In the genomic region with DNA sequence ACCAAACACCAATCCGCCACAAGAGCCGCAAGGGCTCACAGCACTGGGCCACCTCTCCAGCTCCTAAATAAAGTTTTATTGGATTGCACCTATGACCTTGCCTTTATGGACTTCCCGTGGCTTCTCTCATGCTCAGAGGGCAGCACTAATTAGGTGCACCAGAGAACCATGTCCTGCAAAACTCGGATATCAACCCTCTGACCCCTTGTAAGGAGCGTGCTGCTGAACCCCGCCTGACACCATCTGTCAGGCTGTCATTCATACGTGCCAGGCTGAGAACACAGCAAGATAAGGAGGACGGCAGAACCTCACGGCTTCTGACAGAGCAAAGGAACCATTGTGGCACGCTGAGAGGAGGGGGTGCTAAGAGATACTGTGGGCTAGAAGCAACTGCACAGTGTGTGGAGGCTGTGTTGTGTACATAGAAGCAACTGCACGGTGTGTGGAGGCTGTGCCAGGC, we compare ENCODE assay signal across 19 mouse cellular contexts. TPM values are rescaled to one million over a fixed set of nuclear protein-coding genes. Genes with fewer than 3 reads are reported as not detected.
DNase-seq lines count a peak whose midpoint lies in the region; ATAC-seq and TF ChIP-seq lines count a peak whose summit lies in the region.
"Had no signal": no experiment of that assay in that cellular context is flagged by ENCODE, and none has a peak within 500 bp of the region (broad histone marks: within the 10 kb centered on the region; RNA-seq: fewer than 3 reads in every experiment).

No protein-coding gene starts in this region.

- ATAC-seq in heart, embryonic 11.5 days (replicated peaks; ENCODE audit: insufficient number of reproducible peaks, low FRiP score, low TSS enrichment): no peak; the same call in 1 of the 2 replicates
- ATAC-seq in hindbrain, embryonic 15.5 days (ENCODE audit: low FRiP score, low read depth): 0 out of 2 replicates have a peak, but pooled peaks have one; percentile 16
- ATAC-seq in hindbrain, embryonic 12.5 days (ENCODE audit: low FRiP score): no peak
- ATAC-seq in midbrain, embryonic 13.5 days: peak; percentile 72; the same call in 1 of the 2 replicates
- no peak for ATAC-seq in midbrain, postnatal 0 days (ENCODE audit: low FRiP score)
- ATAC-seq: forebrain, embryonic 14.5 days; liver, embryonic 12.5 days; Patski had no signal

- H3K9ac ChIP-seq in heart, embryonic 11.5 days (ENCODE audit: low read depth, low read length): no peak overlapping the region
- no peak overlapping the region for H3K9ac ChIP-seq in hindbrain, embryonic 15.5 days
- H3K9ac ChIP-seq in hindbrain, embryonic 12.5 days: no peak overlapping the region
- H3K9ac ChIP-seq in midbrain, embryonic 13.5 days (replicated peaks): no peak overlapping the region
- no peak overlapping the region for H3K9ac ChIP-seq in midbrain, postnatal 0 days (replicated peaks; ENCODE audit: low read length, poor library complexity, severe bottlenecking)
- H3K9ac ChIP-seq: embryonic facial prominence, embryonic 15.5 days; liver, embryonic 12.5 days; lung, embryonic 15.5 days had no signal

- no peak overlapping the region for H3K4me3 ChIP-seq in heart, embryonic 11.5 days (ENCODE audit: low read depth, low read length)
- H3K4me3 ChIP-seq in hindbrain, embryonic 15.5 days: no peak overlapping the region
- H3K4me3 ChIP-seq in hindbrain, embryonic 12.5 days: no peak overlapping the region
- H3K4me3 ChIP-seq in midbrain, embryonic 13.5 days (replicated peaks): no peak overlapping the region
- H3K4me3 ChIP-seq in midbrain, postnatal 0 days (ENCODE audit: low read depth, low read length): no peak overlapping the region
- H3K4me3 ChIP-seq: embryonic facial prominence, embryonic 15.5 days; liver, embryonic 12.5 days; lung, embryonic 15.5 days had no signal

- WGBS in heart, embryonic 11.5 days (ENCODE audit: insufficient replicate concordance): 25% methylated on average over 11 of the region's 11 CpGs
- 14% methylated on average over 11 of the region's 11 CpGs for WGBS in hindbrain, embryonic 15.5 days
- WGBS in hindbrain, embryonic 12.5 days: 13% methylated on average over 11 of the region's 11 CpGs
- WGBS in midbrain, embryonic 13.5 days: 29% methylated on average over 11 of the region's 11 CpGs
- WGBS in midbrain, postnatal 0 days: 44% methylated on average over 11 of the region's 11 CpGs

- TF ChIP-seq CTCF in midbrain, postnatal 0 days (IDR thresholded peaks at IDR 0.05): no peak

- H3K27ac ChIP-seq in heart, embryonic 11.5 days (ENCODE audit: low read depth, low read length): peak overlapping the region; percentile 77
- no peak overlapping the region for H3K27ac ChIP-seq in hindbrain, embryonic 15.5 days (replicated peaks)
- H3K27ac ChIP-seq in hindbrain, embryonic 12.5 days: no peak overlapping the region
- H3K27ac ChIP-seq in midbrain, embryonic 13.5 days: no peak overlapping the region
- no peak overlapping the region for H3K27ac ChIP-seq in midbrain, postnatal 0 days (ENCODE audit: low read depth, low read length)
- H3K27ac ChIP-seq: embryonic facial prominence, embryonic 15.5 days; liver, embryonic 12.5 days; lung, embryonic 15.5 days had no signal

- no peak for DNase-seq in heart, adult 9 months (ENCODE audit: low spot score in 2 of 2)
- DNase-seq in midbrain, postnatal 0 days (ENCODE audit: low spot score): no peak
- DNase-seq in ovary, adult 18-20 months (ENCODE audit: low spot score): no peak
- no peak for DNase-seq in thymus, postnatal 25 days
- DNase-seq: B cell, adult 2 months; cerebellum, adult 9-11 months; left cerebral cortex, postnatal 4 days; right cerebral cortex, postnatal 25 days; thymus, postnatal 4 days had no signal

- no peaks in the 10 kb centered on the region for H3K36me3 ChIP-seq in heart, embryonic 11.5 days (ENCODE audit: control insufficient read depth, insufficient read depth, low read length)
- no peaks in the 10 kb centered on the region for H3K36me3 ChIP-seq in hindbrain, embryonic 15.5 days
- H3K36me3 ChIP-seq in hindbrain, embryonic 12.5 days: no peaks in the 10 kb centered on the region
- no peaks in the 10 kb centered on the region; the same call in 1 of the 2 replicates for H3K36me3 ChIP-seq in midbrain, embryonic 13.5 days
- no peaks in the 10 kb centered on the region for H3K36me3 ChIP-seq in midbrain, postnatal 0 days (ENCODE audit: insufficient read depth, low read length)
- H3K36me3 ChIP-seq: embryonic facial prominence, embryonic 15.5 days; liver, embryonic 12.5 days; lung, embryonic 15.5 days had no signal

- H3K4me1 ChIP-seq in heart, embryonic 11.5 days (ENCODE audit: control insufficient read depth, insufficient read depth, low read length): peaks cover 49% of the 10 kb centered on the region
- H3K4me1 ChIP-seq in hindbrain, embryonic 15.5 days (replicated peaks): peaks cover 23% of the 10 kb centered on the region
- H3K4me1 ChIP-seq in hindbrain, embryonic 12.5 days: peaks cover 35% of the 10 kb centered on the region
- H3K4me1 ChIP-seq in midbrain, embryonic 13.5 days (replicated peaks): peaks cover 42% of the 10 kb centered on the region
- no peaks in the 10 kb centered on the region; the same call in 1 of the 2 replicates for H3K4me1 ChIP-seq in midbrain, postnatal 0 days (ENCODE audit: insufficient read depth, low read length)

- H3K27me3 ChIP-seq in heart, embryonic 11.5 days (ENCODE audit: control insufficient read depth, insufficient read depth, low read length): no peaks in the 10 kb centered on the region
- peaks cover 8% of the 10 kb centered on the region; the same call in 1 of the 2 replicates for H3K27me3 ChIP-seq in hindbrain, embryonic 15.5 days
- peaks cover 40% of the 10 kb centered on the region for H3K27me3 ChIP-seq in hindbrain, embryonic 12.5 days
- peaks cover 7% of the 10 kb centered on the region; the same call in 1 of the 2 replicates for H3K27me3 ChIP-seq in midbrain, embryonic 13.5 days
- peaks cover 3% of the 10 kb centered on the region; the same call in 1 of the 2 replicates for H3K27me3 ChIP-seq in midbrain, postnatal 0 days (ENCODE audit: insufficient read depth, low read length)
- H3K27me3 ChIP-seq: liver, embryonic 12.5 days; lung, embryonic 15.5 days; Patski had no signal

- peak overlapping the region; percentile 42 for H3K4me2 ChIP-seq in heart, embryonic 11.5 days
- H3K4me2 ChIP-seq in hindbrain, embryonic 15.5 days: no peak overlapping the region
- H3K4me2 ChIP-seq in hindbrain, embryonic 12.5 days (replicated peaks): no peak overlapping the region
- H3K4me2 ChIP-seq in midbrain, embryonic 13.5 days (replicated peaks): no peak overlapping the region
- no peak overlapping the region for H3K4me2 ChIP-seq in midbrain, postnatal 0 days (ENCODE audit: low read depth, low read length, poor library complexity, severe bottlenecking)
- H3K4me2 ChIP-seq: embryonic facial prominence, embryonic 15.5 days; liver, embryonic 12.5 days; lung, embryonic 15.5 days had no signal

- no peaks in the 10 kb centered on the region for H3K9me3 ChIP-seq in heart, embryonic 11.5 days (replicated peaks; ENCODE audit: control insufficient read depth, low read length)
- no peaks in the 10 kb centered on the region for H3K9me3 ChIP-seq in hindbrain, embryonic 15.5 days
- H3K9me3 ChIP-seq in hindbrain, embryonic 12.5 days (replicated peaks): no peaks in the 10 kb centered on the region
- H3K9me3 ChIP-seq in midbrain, embryonic 13.5 days: no peaks in the 10 kb centered on the region
- H3K9me3 ChIP-seq in midbrain, postnatal 0 days (ENCODE audit: low read length): no peaks in the 10 kb centered on the region
- H3K9me3 ChIP-seq: embryonic facial prominence, embryonic 15.5 days; liver, embryonic 12.5 days; lung, embryonic 15.5 days had no signal

RNA-seq across cellular contexts. Expression of a gene that starts 8.5 kb away (rescaled TPM):
- polyA plus RNA-seq in heart, embryonic 11.5 days (2014; fragmentation: Nextera tagmentation; extraction: Ambion mirVana): 10.6 and 14.6 TPM in 2 replicates
- polyA plus RNA-seq in hindbrain, embryonic 15.5 days (2015; fragmentation: Nextera tagmentation; extraction: Ambion mirVana): 5.2 and 5.8 TPM in 2 replicates
- 9.3 and 11.6 TPM in 2 replicates for polyA plus RNA-seq in hindbrain, embryonic 12.5 days (2016; fragmentation: Nextera tagmentation; extraction: Ambion mirVana)
- 8.0 and 9.9 TPM in 2 replicates for polyA plus RNA-seq in midbrain, embryonic 13.5 days (2015; fragmentation: Nextera tagmentation; extraction: Ambion mirVana)
- total RNA-seq in midbrain, postnatal 0 days (2014; rRNA removed): 20.8 and 23.6 TPM in 2 replicates
- 3.6 and 4.8 TPM in 2 replicates for polyA plus RNA-seq in midbrain, postnatal 0 days (2015; fragmentation: Nextera tagmentation; extraction: Ambion mirVana)
- total RNA-seq: granulocyte monocyte progenitor cell, adult 5-6 weeks had no signal

Comparison
In these comparisons a context has a peak if more than half of its experiments do, and no peak if none do; other contexts are left out.
1. ATAC-seq: peak in hindbrain, embryonic 15.5 days (single experiment) and midbrain, embryonic 13.5 days (single experiment); none in heart, embryonic 11.5 days (single experiment), hindbrain, embryonic 12.5 days (single experiment) and midbrain, postnatal 0 days (single experiment).